Mouse (Mus musculus): ENCODE results near the gene Soga1. TPM values are rescaled to one million over a fixed set of nuclear protein-coding genes. Genes with fewer than 3 reads are reported as not detected.
A peak's percentile ranks its signal among the peaks of the same experiment; 100 is the strongest.

Soga1 gene
- polyA plus RNA-seq, 1 experiment from 2014 or later, result 8.2 TPM

DNA sequence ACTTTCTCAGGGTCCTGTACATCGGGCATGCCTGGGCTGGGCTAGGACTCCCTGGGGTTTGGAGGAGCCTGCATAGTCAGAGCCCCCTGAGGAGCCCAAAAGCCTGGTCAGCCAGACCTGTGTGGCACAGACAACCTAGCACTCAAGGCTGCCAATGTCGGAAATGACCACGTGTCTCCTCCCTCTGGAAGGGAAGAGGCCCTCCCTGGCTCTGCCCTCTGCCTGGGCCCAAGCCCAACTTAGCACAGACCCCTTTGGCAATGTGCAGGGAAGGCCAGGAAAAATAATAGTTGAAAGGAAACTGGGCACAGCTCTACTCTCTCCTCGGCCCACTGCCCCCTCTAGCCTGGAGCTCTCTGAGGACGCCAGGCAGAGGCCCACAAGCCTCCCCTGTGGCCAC, 24.2 kb downstream of the Soga1 start:
- no peak overlapping the region for H3K27ac ChIP-seq (ENCODE audit: low read depth, low read length)
- H3K4me1 ChIP-seq (replicated peaks; ENCODE audit: control insufficient read depth, insufficient read depth, low read length), result peaks cover 13% of the 10 kb centered on the region
- H3K4me2 ChIP-seq (ENCODE audit: low read depth, low read length, severe bottlenecking), result no peak overlapping the region
- H3K9me3 ChIP-seq (ENCODE audit: control insufficient read depth, low read length), result no peaks in the 10 kb centered on the region
- H3K27me3 ChIP-seq (ENCODE audit: control insufficient read depth, insufficient read depth, low read length), result no peaks in the 10 kb centered on the region
- no peak for DNase-seq (ENCODE audit: low spot score)
- H3K9ac ChIP-seq (ENCODE audit: low read length), result no peak overlapping the region
- H3K36me3 ChIP-seq (ENCODE audit: control insufficient read depth, insufficient read depth, low read length), result no peaks in the 10 kb centered on the region; the same call in 1 of the 2 replicates
- no peak overlapping the region for H3K4me3 ChIP-seq (ENCODE audit: low read depth, low read length)
- 83% methylated on average over 5 of the region's 5 CpGs for WGBS
- ATAC-seq (replicated peaks; ENCODE audit: low FRiP score), result no peak

- DNase-seq (ENCODE audit: low spot score), result no peak
- WGBS, result 90% methylated on average over 8 of the region's 8 CpGs
- H3K4me1 ChIP-seq (replicated peaks; ENCODE audit: control insufficient read depth, insufficient read depth, low read length), result peaks cover 12% of the 10 kb centered on the region
- no peaks in the 10 kb centered on the region; the same call in 1 of the 2 replicates for H3K36me3 ChIP-seq (ENCODE audit: control insufficient read depth, insufficient read depth, low read length)
- ATAC-seq (replicated peaks; ENCODE audit: low FRiP score), result no peak
- no peak overlapping the region for H3K27ac ChIP-seq (ENCODE audit: low read depth, low read length)
- H3K9me3 ChIP-seq (ENCODE audit: control insufficient read depth, low read length), result no peaks in the 10 kb centered on the region
- no peaks in the 10 kb centered on the region for H3K27me3 ChIP-seq (ENCODE audit: control insufficient read depth, insufficient read depth, low read length)
- no peak overlapping the region for H3K9ac ChIP-seq (ENCODE audit: low read length)
- H3K4me2 ChIP-seq (ENCODE audit: low read depth, low read length, severe bottlenecking), result no peak overlapping the region
- H3K4me3 ChIP-seq (ENCODE audit: low read depth, low read length), result no peak overlapping the region
These were observed 24.8 kb downstream of the Soga1 start for GRCm38 (mm10) chr2:157054297-157054696.

GRCm38 (mm10) chr2:157053787-157054186, 25.3 kb downstream of the Soga1 start:
- no peaks in the 10 kb centered on the region for H3K9me3 ChIP-seq (ENCODE audit: control insufficient read depth, low read length)
- no peak overlapping the region for H3K27ac ChIP-seq (ENCODE audit: low read depth, low read length)
- ATAC-seq (replicated peaks; ENCODE audit: low FRiP score) (no peak), DNase-seq (ENCODE audit: low spot score) (no peak)
- H3K9ac ChIP-seq (ENCODE audit: low read length), result no peak overlapping the region
- 73% methylated on average over 4 of the region's 4 CpGs for WGBS
- H3K4me3 ChIP-seq (ENCODE audit: low read depth, low read length), result no peak overlapping the region
- H3K36me3 ChIP-seq (ENCODE audit: control insufficient read depth, insufficient read depth, low read length), result no peaks in the 10 kb centered on the region; the same call in 1 of the 2 replicates
- H3K4me1 ChIP-seq (replicated peaks; ENCODE audit: control insufficient read depth, insufficient read depth, low read length), result peaks cover 7% of the 10 kb centered on the region; the same call in 1 of the 2 replicates
- no peaks in the 10 kb centered on the region for H3K27me3 ChIP-seq (ENCODE audit: control insufficient read depth, insufficient read depth, low read length)
- no peak overlapping the region for H3K4me2 ChIP-seq (ENCODE audit: low read depth, low read length, severe bottlenecking)

DNA sequence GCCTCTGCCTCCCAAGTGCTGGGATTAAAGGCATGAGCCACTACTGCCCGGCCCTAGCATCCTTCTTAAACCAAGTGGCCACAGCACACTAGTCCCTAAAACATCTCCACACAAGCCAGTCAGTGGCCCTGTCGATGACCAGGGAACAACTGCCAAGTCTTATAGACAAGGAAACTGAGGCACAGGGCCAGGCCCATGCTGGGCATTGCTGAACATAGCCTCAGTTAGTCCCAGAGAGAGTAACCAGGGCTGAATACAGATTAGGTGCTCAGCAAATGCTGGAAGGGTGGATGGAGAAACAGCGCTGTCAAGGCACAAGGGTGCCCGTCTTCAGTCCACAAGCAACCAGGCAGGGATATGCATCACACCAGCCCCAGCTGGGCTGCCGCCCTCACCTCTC, 25.9 kb downstream of the Soga1 start:
- no peaks in the 10 kb centered on the region for H3K27me3 ChIP-seq (ENCODE audit: control insufficient read depth, insufficient read depth, low read length)
- no peaks in the 10 kb centered on the region for H3K9me3 ChIP-seq (ENCODE audit: control insufficient read depth, low read length)
- H3K4me1 ChIP-seq (replicated peaks; ENCODE audit: control insufficient read depth, insufficient read depth, low read length), result peaks cover under 1% of the 10 kb centered on the region; the same call in 1 of the 2 replicates
- DNase-seq (ENCODE audit: low spot score) (no peak), ATAC-seq (replicated peaks; ENCODE audit: low FRiP score) (no peak)
- H3K4me2 ChIP-seq (ENCODE audit: low read depth, low read length, severe bottlenecking), result no peak overlapping the region
- WGBS, result 94% methylated on average over 5 of the region's 5 CpGs
- no peak overlapping the region for H3K4me3 ChIP-seq (ENCODE audit: low read depth, low read length)
- H3K27ac ChIP-seq (ENCODE audit: low read depth, low read length), result no peak overlapping the region
- H3K9ac ChIP-seq (ENCODE audit: low read length), result no peak overlapping the region
- H3K36me3 ChIP-seq (ENCODE audit: control insufficient read depth, insufficient read depth, low read length), result no peaks in the 10 kb centered on the region; the same call in 1 of the 2 replicates

DNA sequence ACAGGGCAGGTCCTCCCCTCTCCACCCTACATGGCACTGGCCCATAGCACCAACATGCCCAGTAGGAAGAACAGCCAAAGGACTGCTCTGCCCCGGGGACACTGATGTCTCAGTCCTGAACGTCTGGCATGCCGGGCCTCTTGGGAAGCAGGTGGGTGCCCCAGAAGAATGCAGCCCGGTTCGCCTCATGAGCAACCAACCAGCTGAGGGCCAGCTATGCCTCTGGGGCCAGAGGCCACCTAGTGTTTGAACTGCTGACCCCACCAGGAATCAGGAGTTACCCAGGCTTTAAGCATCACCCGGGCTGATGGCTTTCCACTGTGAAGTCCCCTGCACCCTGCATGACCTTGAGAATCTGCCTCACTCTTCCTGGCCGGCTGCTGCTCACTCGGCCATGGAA, 26.6 kb downstream of the Soga1 start:
- DNase-seq (ENCODE audit: low spot score), result no peak
- WGBS, result 82% methylated on average over 8 of the region's 8 CpGs
- no peak for ATAC-seq (replicated peaks; ENCODE audit: low FRiP score)
- Histone ChIP-seq H3K36me3 (ENCODE audit: control insufficient read depth, insufficient read depth, low read length) (no peaks in the 10 kb centered on the region; the same call in 1 of the 2 replicates), H3K4me3 (ENCODE audit: low read depth, low read length) (no peak overlapping the region), H3K4me1 (replicated peaks; ENCODE audit: control insufficient read depth, insufficient read depth, low read length) (no peaks in the 10 kb centered on the region; the same call in 1 of the 2 replicates), H3K9me3 (ENCODE audit: control insufficient read depth, low read length) (no peaks in the 10 kb centered on the region), H3K9ac (ENCODE audit: low read length) (no peak overlapping the region), H3K27me3 (ENCODE audit: control insufficient read depth, insufficient read depth, low read length) (no peaks in the 10 kb centered on the region), H3K27ac (ENCODE audit: low read depth, low read length) (no peak overlapping the region), H3K4me2 (ENCODE audit: low read depth, low read length, severe bottlenecking) (no peak overlapping the region)

GRCm38 (mm10) chr2:157049831-157050243, 29.2 kb downstream of the Soga1 start:
- ATAC-seq (replicated peaks; ENCODE audit: low FRiP score), result peak; percentile 36; the same call in 1 of the 2 replicates
- H3K4me1 ChIP-seq (replicated peaks; ENCODE audit: control insufficient read depth, insufficient read depth, low read length), result no peaks in the 10 kb centered on the region
- no peaks in the 10 kb centered on the region for H3K9me3 ChIP-seq (ENCODE audit: control insufficient read depth, low read length)
- H3K4me2 ChIP-seq (ENCODE audit: low read depth, low read length, severe bottlenecking), result no peak overlapping the region
- peaks cover 3% of the 10 kb centered on the region for H3K36me3 ChIP-seq (ENCODE audit: control insufficient read depth, insufficient read depth, low read length)
- DNase-seq (ENCODE audit: low spot score), result no peak
- H3K4me3 ChIP-seq (ENCODE audit: low read depth, low read length), result no peak overlapping the region
- no peaks in the 10 kb centered on the region for H3K27me3 ChIP-seq (ENCODE audit: control insufficient read depth, insufficient read depth, low read length)
- peak overlapping the region; percentile 19; the same call in 1 of the 2 replicates for H3K27ac ChIP-seq (ENCODE audit: low read depth, low read length)
- 67% methylated on average over 8 of the region's 8 CpGs for WGBS
- no peak overlapping the region for H3K9ac ChIP-seq (ENCODE audit: low read length)

DNA sequence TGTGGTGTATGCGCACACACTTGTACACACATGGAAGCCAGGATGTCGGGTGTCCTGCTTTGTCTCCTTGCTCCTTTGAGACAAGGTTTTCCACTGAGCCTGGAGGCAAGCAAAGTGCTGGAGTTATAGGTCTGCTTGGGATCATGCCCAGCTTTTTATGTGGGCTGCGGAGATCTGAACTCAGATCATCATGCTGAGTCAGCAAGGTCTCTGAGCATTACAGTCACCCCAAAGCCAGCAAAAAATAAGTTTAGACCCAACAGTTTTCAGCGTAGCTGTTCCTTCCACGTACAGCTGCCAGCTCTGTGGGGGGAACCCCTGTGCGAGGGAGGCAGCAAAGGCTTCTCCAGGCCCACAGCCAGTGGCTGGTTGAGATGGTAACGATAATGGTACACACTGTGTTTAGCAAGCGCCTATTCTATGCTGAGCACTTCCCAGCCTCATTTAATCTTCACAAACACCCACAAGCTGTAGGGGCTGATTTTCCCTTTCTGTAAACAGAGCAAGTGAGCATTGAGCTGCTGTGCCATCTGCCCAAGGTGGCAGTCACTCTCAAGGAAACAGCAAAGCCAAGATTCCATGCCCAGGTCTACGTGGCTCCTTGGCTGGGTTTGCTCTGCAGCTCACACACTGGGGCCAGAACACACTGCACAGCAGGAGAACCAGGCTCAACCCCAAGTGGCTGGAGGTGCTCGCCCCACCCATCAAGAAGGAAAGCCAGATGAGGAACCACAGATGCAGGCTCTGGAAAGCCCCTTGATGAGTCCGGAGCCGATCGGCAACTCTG, 30.5 kb downstream of the Soga1 start:
- H3K9ac ChIP-seq (ENCODE audit: low read length), result no peak overlapping the region
- no peak overlapping the region for H3K4me2 ChIP-seq (ENCODE audit: low read depth, low read length, severe bottlenecking)
- H3K4me3 ChIP-seq (ENCODE audit: low read depth, low read length), result no peak overlapping the region
- no peak for ATAC-seq (replicated peaks; ENCODE audit: low FRiP score)
- H3K36me3 ChIP-seq (ENCODE audit: control insufficient read depth, insufficient read depth, low read length), result peaks cover 7% of the 10 kb centered on the region
- 92% methylated on average over 13 of the region's 13 CpGs for WGBS
- H3K4me1 ChIP-seq (replicated peaks; ENCODE audit: control insufficient read depth, insufficient read depth, low read length), result no peaks in the 10 kb centered on the region
- H3K9me3 ChIP-seq (ENCODE audit: control insufficient read depth, low read length), result no peaks in the 10 kb centered on the region; the same call in 1 of the 2 replicates
- DNase-seq (ENCODE audit: low spot score), result no peak
- no peak overlapping the region for H3K27ac ChIP-seq (ENCODE audit: low read depth, low read length)
- no peaks in the 10 kb centered on the region for H3K27me3 ChIP-seq (ENCODE audit: control insufficient read depth, insufficient read depth, low read length)

- H3K4me1 ChIP-seq (replicated peaks; ENCODE audit: control insufficient read depth, insufficient read depth, low read length), result no peaks in the 10 kb centered on the region
- WGBS, result 90% methylated on average over 5 of the region's 5 CpGs
- H3K36me3 ChIP-seq (ENCODE audit: control insufficient read depth, insufficient read depth, low read length), result peaks cover 7% of the 10 kb centered on the region
- ATAC-seq (replicated peaks; ENCODE audit: low FRiP score) (no peak), DNase-seq (ENCODE audit: low spot score) (no peak)
- no peak overlapping the region for H3K4me3 ChIP-seq (ENCODE audit: low read depth, low read length)
- H3K4me2 ChIP-seq (ENCODE audit: low read depth, low read length, severe bottlenecking), result no peak overlapping the region
- H3K9ac ChIP-seq (ENCODE audit: low read length), result no peak overlapping the region
- H3K9me3 ChIP-seq (ENCODE audit: control insufficient read depth, low read length), result no peaks in the 10 kb centered on the region; the same call in 1 of the 2 replicates
- no peak overlapping the region for H3K27ac ChIP-seq (ENCODE audit: low read depth, low read length)
- no peaks in the 10 kb centered on the region for H3K27me3 ChIP-seq (ENCODE audit: control insufficient read depth, insufficient read depth, low read length)
These were observed 32.1 kb downstream of the Soga1 start for GRCm38 (mm10) chr2:157046956-157047355.

DNA sequence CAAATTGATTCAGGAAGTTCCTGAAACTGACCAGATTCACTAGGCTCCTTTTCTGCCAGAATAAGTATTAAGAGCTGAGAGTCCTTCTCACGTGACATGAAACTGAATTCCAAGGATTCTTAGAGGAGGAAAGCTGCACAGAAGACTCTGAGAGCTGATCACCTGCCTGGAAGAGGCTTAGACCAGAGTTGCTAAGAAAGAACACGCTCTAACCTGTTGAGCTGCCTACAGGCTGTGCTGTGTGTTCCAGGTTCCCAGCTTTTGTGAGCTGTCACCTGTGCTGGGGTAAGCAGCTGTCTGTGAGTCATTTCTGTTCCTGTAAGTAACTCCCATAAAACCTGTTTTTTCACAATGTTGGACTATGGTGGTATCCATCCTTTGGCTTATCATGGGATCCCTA, 33.1 kb downstream of the Soga1 start:
- DNase-seq (ENCODE audit: low spot score) (no peak), ATAC-seq (replicated peaks; ENCODE audit: low FRiP score) (no peak)
- Histone ChIP-seq H3K4me3 (ENCODE audit: low read depth, low read length) (no peak overlapping the region), H3K4me2 (ENCODE audit: low read depth, low read length, severe bottlenecking) (no peak overlapping the region), H3K4me1 (replicated peaks; ENCODE audit: control insufficient read depth, insufficient read depth, low read length) (no peaks in the 10 kb centered on the region), H3K9me3 (ENCODE audit: control insufficient read depth, low read length) (no peaks in the 10 kb centered on the region; the same call in 1 of the 2 replicates), H3K9ac (ENCODE audit: low read length) (no peak overlapping the region), H3K36me3 (ENCODE audit: control insufficient read depth, insufficient read depth, low read length) (peaks cover 7% of the 10 kb centered on the region), H3K27ac (ENCODE audit: low read depth, low read length) (no peak overlapping the region), H3K27me3 (ENCODE audit: control insufficient read depth, insufficient read depth, low read length) (no peaks in the 10 kb centered on the region)
- 85% methylated on average over 2 of the region's 2 CpGs for WGBS

Measured in forebrain, embryonic 11.5 days (tissue).